Mouse (Mus musculus) testis, adult 2 months (tissue): ENCODE measurements around the gene Gnai1.

Experiments used
- CTCF ChIP-seq: fragments of 200-500 bp; IDR thresholded peaks from 2 replicates; pipeline ENCODE4 v1.5.1; 2012; ENCODE audit warnings: low read depth, mild to moderate bottlenecking, inconsistent platforms, low read length, moderate library complexity; ENCODE audit not compliant: control insufficient read depth, insufficient read depth, insufficient replicate concordance
- POLR2A ChIP-seq: fragments of 200-500 bp; IDR thresholded peaks from 2 replicates; pipeline ENCODE4 v1.6.1; 2012; ENCODE audit warnings: low read depth, mild to moderate bottlenecking, inconsistent platforms, low read length, moderate library complexity; ENCODE audit not compliant: control insufficient read depth

- no peak for TF ChIP-seq CTCF
- TF ChIP-seq POLR2A = no peak
These were observed 86.6 kb downstream of the Gnai1 start for GRCm38 (mm10) chr5:18273291-18274284.
